21 mouse cellular contexts compared by ENCODE assay signal in genomic region chr7:128569987-128570656, GRCm38 (mm10). TPM values are rescaled to one million over a fixed set of nuclear protein-coding genes. Genes with fewer than 3 reads are reported as not detected.
A peak's percentile ranks its signal among the peaks of the same experiment; 100 is the strongest.
DNase-seq lines count a peak whose midpoint lies in the region; ATAC-seq and TF ChIP-seq lines count a peak whose summit lies in the region.
"Had no signal": no experiment of that assay in that cellular context is flagged by ENCODE, and none has a peak within 500 bp of the region (broad histone marks: within the 10 kb centered on the region; RNA-seq: fewer than 3 reads in every experiment).

No protein-coding gene starts in this region.

- no peak overlapping the region for H3K4me2 ChIP-seq in liver, embryonic 14.5 days (ENCODE audit: low read depth)
- peak overlapping the region; percentile 48 for H3K4me2 ChIP-seq in myocyte (ENCODE audit: low read depth)
- H3K4me2 ChIP-seq in stomach, postnatal 0 days (replicated peaks; ENCODE audit: low read depth): no peak overlapping the region
- H3K4me2 ChIP-seq: embryonic facial prominence, embryonic 13.5 days; forebrain, embryonic 15.5 days; neural tube, embryonic 12.5 days had no signal

- no peaks in the 10 kb centered on the region for H3K9me3 ChIP-seq in liver, embryonic 14.5 days (ENCODE audit: control insufficient read depth, low read length)
- no peaks in the 10 kb centered on the region for H3K9me3 ChIP-seq in stomach, postnatal 0 days (ENCODE audit: control insufficient read depth, low read length)
- no peaks in the 10 kb centered on the region for H3K9me3 ChIP-seq in midbrain, embryonic 10.5 days (replicated peaks)
- H3K9me3 ChIP-seq: embryonic facial prominence, embryonic 13.5 days; forebrain, embryonic 15.5 days; hindbrain, embryonic 10.5 days; megakaryocyte, embryonic 14.5 days; neural tube, embryonic 12.5 days had no signal

- H3K9ac ChIP-seq in liver, embryonic 14.5 days (replicated peaks): no peak overlapping the region
- H3K9ac ChIP-seq in stomach, postnatal 0 days (ENCODE audit: low read length): no peak overlapping the region
- H3K9ac ChIP-seq: embryonic facial prominence, embryonic 13.5 days; forebrain, embryonic 15.5 days; neural tube, embryonic 12.5 days had no signal

- DNase-seq in liver, embryonic 14.5 days (ENCODE audit: low read depth in 3 of 3, low spot score in 3 of 3): peak in 2 of 3 experiments; percentile 45 to 49
- DNase-seq in liver: no peak
- peak; percentile 44 for DNase-seq in NIH3T3 (ENCODE audit: low read depth)
- DNase-seq in right cerebral cortex, postnatal 4 days: no peak
- DNase-seq in stomach, postnatal 0 days (ENCODE audit: low spot score): no peak
- DNase-seq in midbrain, embryonic 10.5 days (ENCODE audit: low spot score): no peak
- DNase-seq: adrenal gland, postnatal 25 days; cerebellum, adult 9-11 months; gastrocnemius, postnatal 25 days; lung, postnatal 10 days had no signal

- H3K4me1 ChIP-seq in liver, embryonic 14.5 days (replicated peaks; ENCODE audit: control insufficient read depth in 2 of 2, insufficient read depth in 2 of 2, low read length in 1 of 2): peaks cover 0 to 7% of the 10 kb centered on the region in 2 experiments; a peak in 1 of 4 replicates
- H3K4me1 ChIP-seq in stomach, postnatal 0 days (replicated peaks; ENCODE audit: control insufficient read depth, insufficient read depth): no peaks in the 10 kb centered on the region
- peaks cover 6% of the 10 kb centered on the region; the same call in 1 of the 2 replicates for H3K4me1 ChIP-seq in midbrain, embryonic 10.5 days
- H3K4me1 ChIP-seq: forebrain, embryonic 15.5 days; neural tube, embryonic 12.5 days had no signal

- no peaks in the 10 kb centered on the region for H3K27me3 ChIP-seq in liver, embryonic 14.5 days (ENCODE audit: control insufficient read depth, insufficient read depth, low read length)
- no peaks in the 10 kb centered on the region for H3K27me3 ChIP-seq in myocyte (ENCODE audit: control insufficient read depth, insufficient read depth, insufficient read length)
- H3K27me3 ChIP-seq in stomach, postnatal 0 days (ENCODE audit: control insufficient read depth, insufficient read depth, low read length): no peaks in the 10 kb centered on the region
- no peaks in the 10 kb centered on the region for H3K27me3 ChIP-seq in midbrain, embryonic 10.5 days (ENCODE audit: low read depth, poor library complexity, severe bottlenecking)
- H3K27me3 ChIP-seq: embryonic facial prominence, embryonic 13.5 days; forebrain, embryonic 15.5 days; neural tube, embryonic 12.5 days had no signal

- WGBS in liver, embryonic 14.5 days (ENCODE audit: insufficient replicate concordance): 43% methylated on average over 8 of the region's 8 CpGs
- 76% methylated on average over 8 of the region's 8 CpGs for WGBS in stomach, postnatal 0 days
- 93% methylated on average over 8 of the region's 8 CpGs for WGBS in midbrain, embryonic 10.5 days

- no peak for TF ChIP-seq CTCF in liver, embryonic 14.5 days (IDR thresholded peaks at IDR 0.05; ENCODE audit: low read depth)
- no peak for TF ChIP-seq CTCF in stomach, postnatal 0 days (IDR thresholded peaks at IDR 0.05; ENCODE audit: low read depth)

- no peak for TF ChIP-seq POLR2A in myocyte (IDR thresholded peaks at IDR 0.05; ENCODE audit: insufficient read length, low read depth)

- no peak for TF ChIP-seq EP300 in liver, embryonic 14.5 days (IDR thresholded peaks at IDR 0.05; ENCODE audit: low read depth)
- no peak for TF ChIP-seq EP300 in stomach, postnatal 0 days (optimal IDR thresholded peaks at IDR 0.05)

- no peak overlapping the region for H3K4me3 ChIP-seq in liver, embryonic 14.5 days (ENCODE audit: insufficient read depth in 1 of 2, low read depth in 2 of 2, low read length in 2 of 2)
- H3K4me3 ChIP-seq in myocyte: no peak overlapping the region
- no peak overlapping the region for H3K4me3 ChIP-seq in stomach, postnatal 0 days (ENCODE audit: low read depth, low read length)
- no peak overlapping the region for H3K4me3 ChIP-seq in midbrain, embryonic 10.5 days
- H3K4me3 ChIP-seq: embryonic facial prominence, embryonic 13.5 days; forebrain, embryonic 15.5 days; hindbrain, embryonic 10.5 days; left cerebral cortex, adult 2 months; neural tube, embryonic 12.5 days had no signal

- no peak overlapping the region for H3K27ac ChIP-seq in liver, embryonic 14.5 days
- no peak overlapping the region for H3K27ac ChIP-seq in stomach, postnatal 0 days (replicated peaks)
- H3K27ac ChIP-seq in midbrain, embryonic 10.5 days (replicated peaks): no peak overlapping the region
- H3K27ac ChIP-seq: embryonic facial prominence, embryonic 13.5 days; forebrain, embryonic 15.5 days; hindbrain, embryonic 10.5 days; hindbrain, postnatal 0 days; kidney, postnatal 0 days; left cerebral cortex, adult 2 months; neural tube, embryonic 12.5 days had no signal

- ATAC-seq in liver, embryonic 14.5 days (ENCODE audit: insufficient read depth): no peak
- ATAC-seq in granulocyte monocyte progenitor cell, adult 5-6 weeks (replicated peaks; ENCODE audit: poor library complexity, severe bottlenecking): peak; percentile 93
- ATAC-seq in stomach, postnatal 0 days (ENCODE audit: low FRiP score, low TSS enrichment): no peak
- ATAC-seq: forebrain, embryonic 15.5 days; hindbrain, postnatal 0 days; intestine, postnatal 0 days had no signal

- no peaks in the 10 kb centered on the region for H3K36me3 ChIP-seq in liver, embryonic 14.5 days (replicated peaks; ENCODE audit: control insufficient read depth, insufficient read depth, low read depth)
- no peaks in the 10 kb centered on the region for H3K36me3 ChIP-seq in myocyte (ENCODE audit: control insufficient read depth, insufficient read depth)
- no peaks in the 10 kb centered on the region for H3K36me3 ChIP-seq in stomach, postnatal 0 days (ENCODE audit: control insufficient read depth, insufficient read depth, low read length)
- no peaks in the 10 kb centered on the region for H3K36me3 ChIP-seq in midbrain, embryonic 10.5 days
- H3K36me3 ChIP-seq: embryonic facial prominence, embryonic 13.5 days; forebrain, embryonic 15.5 days; hindbrain, embryonic 10.5 days; neural tube, embryonic 12.5 days had no signal

- no peak overlapping the region for H3ac ChIP-seq in myocyte (ENCODE audit: control insufficient read depth, insufficient read length)

- no peaks in the 10 kb centered on the region for H3K79me2 ChIP-seq in myocyte (ENCODE audit: control insufficient read depth, insufficient read depth)

TF ChIP-seq in myocyte, 11 proteins besides CTCF, POLR2A, EP300 and RAD21:
- no peak for TF ChIP-seq MAX (IDR thresholded peaks at IDR 0.05; ENCODE audit: low read depth)
- TF ChIP-seq REST (IDR thresholded peaks at IDR 0.05; ENCODE audit: insufficient read depth, insufficient read length): no peak
- TF ChIP-seq MYOD1 (IDR thresholded peaks at IDR 0.05; ENCODE audit: control insufficient read depth in 1 of 3, insufficient read length in 2 of 3, low read depth in 2 of 3): peak in 2 of 3 experiments; percentile 22 to 48
- TF ChIP-seq MYOG (IDR thresholded peaks at IDR 0.05; ENCODE audit: control insufficient read depth in 1 of 3, insufficient read depth in 1 of 3, insufficient read length in 2 of 3, low read depth in 2 of 3): peak in 1 of 3 experiments; percentile 17
- no peak for TF ChIP-seq USF1 (IDR thresholded peaks at IDR 0.05; ENCODE audit: low read depth)
- no peak for TF ChIP-seq E2F4 (IDR thresholded peaks at IDR 0.05; ENCODE audit: insufficient read depth)

RNA-seq across cellular contexts. Expression of gene Inpp5f, which starts 41.0 kb away (rescaled TPM):
- polyA plus RNA-seq in liver, embryonic 14.5 days (2012; rRNA removed): 2.8 and 3.7 TPM in 2 replicates
- 7.2 and 7.3 TPM in 2 replicates for polyA plus RNA-seq in liver, embryonic 14.5 days (2014; fragmentation: Nextera tagmentation; extraction: Ambion mirVana)
- total RNA-seq in granulocyte monocyte progenitor cell, adult 5-6 weeks (2014; fragmentation: Nextera tagmentation): 9.5 and 11.4 TPM in 2 replicates
- total RNA-seq in granulocyte monocyte progenitor cell, adult 5-6 weeks (2017): 8.7 and 17.9 TPM in 2 replicates
- 3.6 TPM for polyA plus RNA-seq in myocyte (2012; fragmentation: generic; extraction: Trizol)
- polyA plus RNA-seq in stomach, postnatal 0 days (2015; fragmentation: Nextera tagmentation; extraction: Ambion mirVana): 12.3 and 12.4 TPM in 2 replicates
- polyA plus RNA-seq in midbrain, embryonic 10.5 days (2016; fragmentation: Nextera tagmentation; extraction: Ambion mirVana): 45.2 and 70.8 TPM in 2 replicates

RNA-seq across cellular contexts. Expression of gene Bag3, which starts 46.7 kb away (rescaled TPM):
- polyA plus RNA-seq in liver, embryonic 14.5 days (2012; rRNA removed): 2.7 and 2.9 TPM in 2 replicates
- polyA plus RNA-seq in liver, embryonic 14.5 days (2014; fragmentation: Nextera tagmentation; extraction: Ambion mirVana): 2.6 and 3.0 TPM in 2 replicates
- total RNA-seq in granulocyte monocyte progenitor cell, adult 5-6 weeks (2014; fragmentation: Nextera tagmentation): 8.0 and 9.8 TPM in 2 replicates
- 5.6 and 7.0 TPM in 2 replicates for total RNA-seq in granulocyte monocyte progenitor cell, adult 5-6 weeks (2017)
- polyA plus RNA-seq in myocyte (2012; fragmentation: generic; extraction: Trizol): 68.3 TPM
- polyA plus RNA-seq in stomach, postnatal 0 days (2015; fragmentation: Nextera tagmentation; extraction: Ambion mirVana): 17.7 and 19.2 TPM in 2 replicates
- polyA plus RNA-seq in midbrain, embryonic 10.5 days (2016; fragmentation: Nextera tagmentation; extraction: Ambion mirVana): 6.4 and 7.2 TPM in 2 replicates

Comparison
In these comparisons a context has a peak if more than half of its experiments do, and no peak if none do; other contexts are left out.
1. DNase-seq: peak in liver, embryonic 14.5 days (2 of 3) and NIH3T3 (single experiment); none in liver (single experiment), right cerebral cortex, postnatal 4 days (single experiment), stomach, postnatal 0 days (single experiment) and midbrain, embryonic 10.5 days (single experiment).